Mouse (Mus musculus): ENCODE results near the gene D10Wsu102e.

DNA sequence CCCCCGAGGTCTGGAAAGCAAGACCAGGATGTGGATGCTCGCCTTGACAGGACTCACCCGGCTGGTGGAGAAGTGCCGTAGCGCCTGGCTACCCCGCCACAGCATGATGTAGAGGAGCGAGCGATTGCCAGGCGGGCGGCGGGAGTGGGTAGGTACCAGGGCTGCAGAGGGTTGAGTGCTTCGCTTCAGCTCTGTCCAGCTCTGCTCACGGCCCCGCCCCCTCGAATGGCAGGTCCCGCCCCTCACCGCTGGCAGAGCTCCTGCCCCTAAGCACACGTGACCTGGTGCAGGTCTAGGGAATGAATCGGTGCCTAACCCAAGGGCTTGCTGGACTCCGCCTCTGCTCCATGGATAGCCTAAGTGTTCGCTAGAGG lies 173.9 kb downstream of the D10Wsu102e start, which contains the start of gene Aldh1l2:
- no peak for TF ChIP-seq CTCF (IDR thresholded peaks at IDR 0.05; ENCODE audit: borderline replicate concordance, insufficient read depth, low read depth, low read length)
- TF ChIP-seq POLR2A (IDR thresholded peaks at IDR 0.05; ENCODE audit: borderline replicate concordance, insufficient read depth, low read length), result no peak
